Comparison of ENCODE assay signal across 8 mouse cellular contexts in genomic region chr9:22143108-22144037, GRCm38 (mm10). TPM values are rescaled to one million over a fixed set of nuclear protein-coding genes. Genes with fewer than 3 reads are reported as not detected.
A peak's percentile ranks its signal among the peaks of the same experiment; 100 is the strongest.
DNase-seq lines count a peak whose midpoint lies in the region; ATAC-seq lines count a peak whose summit lies in the region.

No protein-coding gene starts in this region.

- no peaks in the 10 kb centered on the region for H3K4me1 ChIP-seq in intestine, embryonic 14.5 days (replicated peaks; ENCODE audit: control insufficient read depth, insufficient read depth, low read length)
- no peaks in the 10 kb centered on the region for H3K4me1 ChIP-seq in midbrain, embryonic 10.5 days

- no peaks in the 10 kb centered on the region for H3K36me3 ChIP-seq in intestine, embryonic 14.5 days (ENCODE audit: control insufficient read depth, insufficient read depth, low read length)
- H3K36me3 ChIP-seq in midbrain, embryonic 10.5 days = no peaks in the 10 kb centered on the region

- 53% methylated on average over 17 of the region's 17 CpGs for WGBS in intestine, embryonic 14.5 days
- WGBS in midbrain, embryonic 10.5 days = 61% methylated on average over 17 of the region's 17 CpGs

- 0 out of 2 replicates have a peak, but pooled peaks cover 4% of the 10 kb centered on the region for H3K9me3 ChIP-seq in intestine, embryonic 14.5 days (ENCODE audit: control insufficient read depth, low read length)
- peaks cover 15% of the 10 kb centered on the region for H3K9me3 ChIP-seq in midbrain, embryonic 10.5 days (replicated peaks)

- peak; percentile 87 for DNase-seq in T-cell, adult 2 months (ENCODE audit: low spot score)
- DNase-seq in cerebellum, adult 9-11 months = peak; percentile 81
- peak; percentile 72 to 90 for DNase-seq in frontal cortex, postnatal 14 days (ENCODE audit: low spot score in 2 of 2)
- DNase-seq in intestine, embryonic 14.5 days (ENCODE audit: low spot score) = peak; percentile 95
- peak; percentile 85 to 92 for DNase-seq in left cerebral cortex, postnatal 14 days (ENCODE audit: low spot score in 2 of 2)
- peak; percentile 82 for DNase-seq in midbrain, embryonic 10.5 days (ENCODE audit: low spot score)
- peak; percentile 71 to 74 for DNase-seq in right cerebral cortex, postnatal 36 days (ENCODE audit: low spot score in 2 of 2)
- peak; percentile 81 to 87 for DNase-seq in urinary bladder, postnatal 36 days (ENCODE audit: low spot score in 2 of 2)

- H3K9ac ChIP-seq in intestine, embryonic 14.5 days (ENCODE audit: low read length) = no peak overlapping the region

- H3K27me3 ChIP-seq in intestine, embryonic 14.5 days (replicated peaks; ENCODE audit: control insufficient read depth, insufficient read depth, low read length) = no peaks in the 10 kb centered on the region
- no peaks in the 10 kb centered on the region for H3K27me3 ChIP-seq in midbrain, embryonic 10.5 days (ENCODE audit: low read depth, poor library complexity, severe bottlenecking)

- H3K27ac ChIP-seq in intestine, embryonic 14.5 days (ENCODE audit: low read depth) = no peak overlapping the region
- H3K27ac ChIP-seq in midbrain, embryonic 10.5 days (replicated peaks) = no peak overlapping the region

- 0 out of 2 replicates have a peak, but pooled peaks have one; percentile 36 for ATAC-seq in intestine, embryonic 14.5 days (replicated peaks; ENCODE audit: low FRiP score, low TSS enrichment, low read depth)

- no peak overlapping the region for H3K4me3 ChIP-seq in intestine, embryonic 14.5 days (ENCODE audit: low read depth, low read length)
- H3K4me3 ChIP-seq in midbrain, embryonic 10.5 days = no peak overlapping the region

- intact Hi-C loops in left cerebral cortex, postnatal 14 days (cut with DNase I) = loop anchor here (2.0 to 10.0 kb wide), 2 partner anchors 77 to 159 kb away; partner anchors contain the start of gene Rgl3

- no peak overlapping the region for H3K4me2 ChIP-seq in intestine, embryonic 14.5 days (ENCODE audit: low read length)

RNA-seq across cellular contexts. Expression of gene Acp5, which starts 7.9 kb away (rescaled TPM):
- polyA plus RNA-seq in intestine, embryonic 14.5 days (2014; fragmentation: Nextera tagmentation; extraction: Ambion mirVana) = 11.1 and 13.3 TPM in 2 replicates
- under 1 TPM; 0.40 to 0.53 TPM for total RNA-seq in left cerebral cortex, postnatal 14 days (2021)
- 20.2 and 20.9 TPM in 2 replicates for polyA plus RNA-seq in midbrain, embryonic 10.5 days (2016; fragmentation: Nextera tagmentation; extraction: Ambion mirVana)

RNA-seq across cellular contexts. Expression of gene Pigyl, which starts 13.3 kb away (rescaled TPM):
- 76.5 and 85.4 TPM in 2 replicates for polyA plus RNA-seq in intestine, embryonic 14.5 days (2014; fragmentation: Nextera tagmentation; extraction: Ambion mirVana)
- 10 to 100 TPM; 33.1 to 51.9 TPM for total RNA-seq in left cerebral cortex, postnatal 14 days (2021)
- polyA plus RNA-seq in midbrain, embryonic 10.5 days (2016; fragmentation: Nextera tagmentation; extraction: Ambion mirVana) = 57.8 and 60.3 TPM in 2 replicates

RNA-seq across cellular contexts. Expression of gene Elof1, which starts 26.4 kb away (rescaled TPM):
- 190 and 192 TPM in 2 replicates for polyA plus RNA-seq in intestine, embryonic 14.5 days (2014; fragmentation: Nextera tagmentation; extraction: Ambion mirVana)
- total RNA-seq in left cerebral cortex, postnatal 14 days (2021) = 10 to 100 TPM; 62.0 to 64.2 TPM
- 251 and 265 TPM in 2 replicates for polyA plus RNA-seq in midbrain, embryonic 10.5 days (2016; fragmentation: Nextera tagmentation; extraction: Ambion mirVana)

RNA-seq across cellular contexts. Expression of gene Cnn1, which starts 44.4 kb away (rescaled TPM):
- 322 and 380 TPM in 2 replicates for polyA plus RNA-seq in intestine, embryonic 14.5 days (2014; fragmentation: Nextera tagmentation; extraction: Ambion mirVana)
- under 1 TPM; 0.88 to 0.93 TPM for total RNA-seq in left cerebral cortex, postnatal 14 days (2021)
- 1.0 and 3.0 TPM in 2 replicates for polyA plus RNA-seq in midbrain, embryonic 10.5 days (2016; fragmentation: Nextera tagmentation; extraction: Ambion mirVana)

RNA-seq across cellular contexts. Expression of gene Zfp872, which starts 44.5 kb away (rescaled TPM):
- polyA plus RNA-seq in intestine, embryonic 14.5 days (2014; fragmentation: Nextera tagmentation; extraction: Ambion mirVana) = 0.12 and 0.42 TPM in 2 replicates
- under 1 TPM in 1 of 2 experiments, not detected in 1; 0.24 TPM for total RNA-seq in left cerebral cortex, postnatal 14 days (2021)
- polyA plus RNA-seq in midbrain, embryonic 10.5 days (2016; fragmentation: Nextera tagmentation; extraction: Ambion mirVana) = 0.25 TPM in 2 replicates
